Mouse (Mus musculus) neural tube, embryonic 12.5 days (tissue): Measurements from ENCODE around the gene Mrpl27. TPM values are rescaled to one million over a fixed set of nuclear protein-coding genes. Genes with fewer than 3 reads are reported as not detected.
A peak's percentile ranks its signal among the peaks of the same experiment; 100 is the strongest.
"Not testable (repeated sequence)": the region's sequence is repeated elsewhere in the genome, so short reads cannot be mapped to it uniquely, and the experiment has no call there.

ENCODE experiments used
- ATAC-seq: fragments of 200-750 bp; cut with Nextera tagmentation; 2 replicates; pipeline ENCODE4 v1.8.0; 2017; ENCODE audit warnings: low read depth, mild to moderate bottlenecking, moderate TSS enrichment, moderate library complexity; ENCODE audit not compliant: low FRiP score
- H3K27ac ChIP-seq: fragments of 300-500 bp; sonication (generic); 2 replicates; pipeline ENCODE4 v1.5.1; 2016
- H3K27me3 ChIP-seq: fragments of 300-500 bp; sonication (generic); replicated peaks from 2 replicates; pipeline ENCODE4 v1.6.1; 2016; ENCODE audit warnings: mild to moderate bottlenecking
- H3K36me3 ChIP-seq: fragments of 300-500 bp; sonication (generic); 2 replicates; pipeline ENCODE4 v1.6.1; 2016; ENCODE audit warnings: mild to moderate bottlenecking
- H3K4me1 ChIP-seq: fragments of 300-500 bp; sonication (generic); 2 replicates; pipeline ENCODE4 v1.6.1; 2016
- H3K4me2 ChIP-seq: fragments of 300-500 bp; sonication (generic); replicated peaks from 2 replicates; pipeline ENCODE4 v1.6.1; 2016; ENCODE audit warnings: mild to moderate bottlenecking
- H3K4me3 ChIP-seq: fragments of 300-500 bp; sonication (generic); 2 replicates; pipeline ENCODE4 v1.5.1; 2016
- H3K9ac ChIP-seq: fragments of 300-500 bp; sonication (generic); 2 replicates; pipeline ENCODE4 v1.6.1; 2016; ENCODE audit warnings: mild to moderate bottlenecking
- H3K9me3 ChIP-seq: fragments of 300-500 bp; sonication (generic); 2 replicates; pipeline ENCODE4 v1.6.1; 2016; ENCODE audit warnings: mild to moderate bottlenecking
- WGBS: fragments of 180-500 bp; shearing (Covaris S2); methylation state at CpG from one replicate; pipeline ENCODE4 v1.1.7; 2016; 5-methylcytosine and 5-hydroxymethylcytosine counted together
- polyA plus RNA-seq: library from polyadenylated mRNA; unstranded; fragments of >200 nt; fragmentation: Nextera tagmentation; extraction: Ambion mirVana; gene quantifications from 2 replicates; pipeline ENCODE4 v1.2.1, GENCODE M21; 2016

Gene Mrpl27
- polyA plus RNA-seq, 1 experiment from 2014 or later = 134 TPM

DNA sequence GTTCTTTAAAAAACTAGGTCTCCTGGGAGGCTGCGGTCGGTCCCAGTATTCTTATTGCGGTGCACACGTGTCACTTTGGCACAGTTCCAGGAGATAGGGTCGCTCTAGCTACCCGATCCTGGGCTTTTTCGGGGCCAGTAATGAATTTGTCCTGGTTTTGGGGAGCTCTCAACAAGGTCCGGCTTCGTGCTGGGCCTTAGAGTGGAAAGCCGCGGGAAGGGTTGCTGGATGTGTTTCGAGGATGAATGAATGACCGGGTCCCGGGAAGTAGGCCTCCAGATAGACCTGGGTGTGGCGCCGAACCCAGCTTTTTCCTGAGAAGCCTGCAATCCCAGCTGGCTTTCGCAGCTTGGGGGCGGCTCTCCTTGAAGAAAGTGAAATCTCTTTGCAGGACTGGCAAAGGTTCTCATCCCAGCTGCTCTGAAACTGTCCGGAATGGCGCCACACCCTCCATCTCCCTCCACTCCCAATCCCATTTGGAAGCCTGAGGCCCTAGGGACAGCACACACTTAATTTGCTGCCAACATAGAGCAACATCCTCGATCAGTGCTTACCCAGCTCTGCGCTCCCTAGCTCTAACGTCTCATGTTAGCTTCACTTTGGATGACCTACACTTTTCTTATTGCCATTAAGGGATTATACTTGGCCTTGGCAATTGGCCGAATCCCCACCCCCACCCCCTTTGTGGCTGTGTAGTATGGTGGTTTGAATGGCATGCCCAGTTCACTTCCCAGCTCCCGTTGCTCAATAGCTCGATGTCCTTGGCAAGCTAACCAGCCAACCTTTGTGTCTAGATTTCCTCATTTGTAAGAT, 23.2 kb upstream of the Mrpl27 start:
- H3K4me1 ChIP-seq = peaks cover 10% of the 10 kb centered on the region; the same call in 1 of the 2 replicates
- H3K9me3 ChIP-seq = no peaks in the 10 kb centered on the region
- peak overlapping the region; percentile 87 for H3K4me2 ChIP-seq
- H3K9ac ChIP-seq = peak overlapping the region; percentile 88
- peak; percentile 17; the same call in 1 of the 2 replicates for ATAC-seq
- peak overlapping the region; percentile 92 for H3K4me3 ChIP-seq
- no peak overlapping the region for H3K27ac ChIP-seq
- H3K36me3 ChIP-seq = peaks cover 36% of the 10 kb centered on the region
- WGBS = 15% methylated on average over 26 of the region's 26 CpGs
- no peaks in the 10 kb centered on the region for H3K27me3 ChIP-seq

DNA sequence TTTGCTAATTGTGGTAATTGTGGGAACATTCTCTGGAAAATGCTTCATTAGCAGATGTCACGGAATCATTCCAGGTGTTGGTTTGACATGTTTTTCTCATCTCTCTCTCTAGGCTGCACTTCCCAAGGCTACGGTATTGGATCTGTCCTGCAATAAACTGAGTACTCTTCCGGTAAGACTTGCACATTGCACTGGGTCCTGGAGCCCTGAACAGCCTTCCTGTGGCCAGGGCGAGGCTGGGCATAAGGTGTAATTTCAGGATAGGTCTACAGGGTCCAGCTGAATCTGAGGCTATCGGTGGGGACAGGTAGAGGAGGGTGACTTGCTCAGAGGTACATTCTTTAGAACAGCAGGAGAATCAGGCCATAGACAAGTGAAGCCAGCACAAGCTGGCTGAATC, 21.6 kb upstream of the Mrpl27 start:
- H3K4me3 ChIP-seq = no peak overlapping the region
- H3K36me3 ChIP-seq = peaks cover 51% of the 10 kb centered on the region
- 97% methylated on average over 5 of the region's 5 CpGs for WGBS

DNA sequence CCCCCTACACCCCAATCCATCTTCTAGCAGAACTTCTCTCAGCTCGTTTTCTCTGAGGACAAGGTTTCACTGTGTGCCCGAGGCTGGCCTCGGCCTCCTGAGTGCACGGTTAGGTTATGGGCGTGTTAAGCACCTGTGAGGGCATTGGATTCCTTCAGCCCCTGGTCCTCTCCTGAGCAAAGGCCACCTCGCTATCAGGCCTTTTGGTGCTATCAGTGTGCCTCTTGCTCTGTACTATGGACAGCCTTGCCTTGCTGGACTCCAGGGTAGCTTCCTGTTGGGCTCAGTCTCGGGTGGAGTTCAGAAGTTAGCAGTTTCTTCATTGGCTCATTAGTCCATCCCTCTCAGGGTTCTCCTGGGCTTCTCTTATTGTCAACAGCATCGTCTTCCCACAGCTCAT, 20.6 kb upstream of the Mrpl27 start:
- H3K4me1 ChIP-seq = peaks cover 10% of the 10 kb centered on the region; the same call in 1 of the 2 replicates
- H3K27ac ChIP-seq = no peak overlapping the region
- H3K9me3 ChIP-seq = no peaks in the 10 kb centered on the region
- no peak overlapping the region for H3K9ac ChIP-seq
- no peak overlapping the region for H3K4me2 ChIP-seq
- peaks cover 62% of the 10 kb centered on the region for H3K36me3 ChIP-seq
- ATAC-seq = no peak
- 93% methylated on average over 8 of the region's 8 CpGs for WGBS
- no peak overlapping the region for H3K4me3 ChIP-seq
- no peaks in the 10 kb centered on the region for H3K27me3 ChIP-seq

More for the DNA sequence above, 21.6 kb upstream of the Mrpl27 start:
- no peaks in the 10 kb centered on the region for H3K27me3 ChIP-seq
- no peak overlapping the region for H3K9ac ChIP-seq
- ATAC-seq = no peak
- H3K4me2 ChIP-seq = no peak overlapping the region
- H3K27ac ChIP-seq = no peak overlapping the region
- H3K9me3 ChIP-seq = no peaks in the 10 kb centered on the region
- H3K4me1 ChIP-seq = peaks cover 10% of the 10 kb centered on the region; the same call in 1 of the 2 replicates

DNA sequence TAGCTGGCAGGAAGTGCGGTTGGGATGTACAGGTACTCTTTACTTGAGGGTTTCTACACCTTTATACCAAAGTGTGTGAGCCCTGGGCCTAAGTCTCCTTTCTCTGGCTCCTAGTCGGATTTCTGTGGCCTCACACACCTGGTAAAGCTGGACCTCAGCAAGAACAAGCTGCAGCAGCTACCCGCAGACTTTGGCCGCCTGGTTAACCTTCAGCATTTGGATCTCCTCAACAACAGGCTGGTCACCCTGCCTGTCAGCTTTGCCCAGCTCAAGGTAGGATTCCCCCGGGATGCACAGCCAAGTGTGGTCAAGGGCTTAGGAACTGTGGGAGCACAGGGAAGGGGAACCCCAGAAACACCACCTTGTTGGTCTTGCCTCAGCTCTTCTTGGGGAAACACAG, 19.1 kb upstream of the Mrpl27 start:
- H3K36me3 ChIP-seq = peaks cover 75% of the 10 kb centered on the region

DNA sequence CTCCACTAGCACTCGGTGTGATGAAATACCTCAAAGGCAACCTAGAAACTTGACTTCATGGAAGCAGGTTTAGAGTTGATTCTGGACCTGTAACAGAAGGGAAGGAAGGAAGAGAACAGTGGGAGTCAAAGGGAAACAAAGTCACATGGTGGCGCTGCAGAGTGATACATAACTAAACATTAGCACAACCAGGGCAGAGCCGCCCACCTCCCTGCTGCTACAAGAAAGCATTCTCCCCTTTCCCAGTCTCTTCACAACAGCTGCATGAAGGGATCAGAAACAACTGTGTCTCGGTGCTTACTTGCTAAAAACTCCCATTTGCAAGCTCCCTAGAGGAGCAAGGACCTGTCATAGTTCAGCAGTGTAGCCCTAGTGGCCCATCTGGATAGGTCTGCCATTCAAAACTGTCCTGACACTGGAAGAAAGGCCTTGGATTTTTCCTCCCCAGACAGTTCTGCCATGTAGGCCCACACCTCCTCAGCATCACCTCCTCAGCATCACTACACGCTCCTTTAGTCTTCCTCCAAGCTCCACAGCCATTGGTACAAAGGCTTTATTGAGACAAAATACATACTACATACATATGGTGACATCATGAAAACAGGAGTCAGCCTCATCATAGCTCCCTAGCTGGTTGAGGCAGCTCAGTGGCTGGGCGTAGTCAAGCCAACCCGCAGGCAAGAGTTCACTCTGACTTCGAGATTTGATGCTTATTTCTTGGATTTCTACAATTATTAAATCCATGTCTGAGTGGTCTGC, 8.9 kb upstream of the Mrpl27 start:
- H3K9ac ChIP-seq = no peak overlapping the region
- no peak overlapping the region for H3K4me2 ChIP-seq
- WGBS = 91% methylated on average over 8 of the region's 8 CpGs
- H3K4me1 ChIP-seq = no peaks in the 10 kb centered on the region
- no peaks in the 10 kb centered on the region for H3K9me3 ChIP-seq
- H3K27ac ChIP-seq = no peak overlapping the region
- H3K27me3 ChIP-seq = no peaks in the 10 kb centered on the region
- H3K4me3 ChIP-seq = no peak overlapping the region
- peaks cover 90% of the 10 kb centered on the region for H3K36me3 ChIP-seq
- no peak for ATAC-seq

More for the DNA sequence above, 19.1 kb upstream of the Mrpl27 start:
- Histone ChIP-seq H3K27ac (no peak overlapping the region), H3K9ac (no peak overlapping the region), H3K4me3 (no peak overlapping the region), H3K4me2 (no peak overlapping the region), H3K27me3 (no peaks in the 10 kb centered on the region), H3K4me1 (peaks cover 10% of the 10 kb centered on the region; the same call in 1 of the 2 replicates), H3K9me3 (no peaks in the 10 kb centered on the region)
- ATAC-seq = no peak
- 93% methylated on average over 5 of the region's 5 CpGs for WGBS

DNA sequence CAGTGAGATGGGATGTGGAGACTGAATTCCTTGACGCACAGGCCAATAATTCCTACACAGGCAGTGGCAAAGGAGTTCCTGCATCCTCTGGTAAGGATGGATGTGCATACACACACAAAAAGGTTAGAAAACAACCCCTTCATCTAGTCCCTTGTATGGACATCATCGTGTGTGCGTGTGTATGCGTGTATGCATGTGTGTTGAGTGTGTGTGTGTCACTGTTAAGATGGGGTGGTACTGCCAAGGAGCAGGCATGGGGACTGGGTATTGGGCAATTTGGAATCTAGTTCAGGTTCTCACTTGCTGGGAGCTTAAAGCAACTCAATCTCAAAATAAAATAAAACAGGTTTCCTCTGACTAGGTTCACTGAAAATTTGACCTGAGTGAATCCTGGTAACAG, 7.1 kb upstream of the Mrpl27 start:
- H3K27me3 ChIP-seq = no peaks in the 10 kb centered on the region
- no peaks in the 10 kb centered on the region for H3K4me1 ChIP-seq
- WGBS = 91% methylated on average over 4 of the region's 4 CpGs
- H3K9me3 ChIP-seq = no peaks in the 10 kb centered on the region
- no peak for ATAC-seq
- H3K4me3 ChIP-seq = no peak overlapping the region
- peaks cover 84% of the 10 kb centered on the region for H3K36me3 ChIP-seq
- H3K4me2 ChIP-seq = no peak overlapping the region
- no peak overlapping the region for H3K27ac ChIP-seq
- no peak overlapping the region for H3K9ac ChIP-seq

DNA sequence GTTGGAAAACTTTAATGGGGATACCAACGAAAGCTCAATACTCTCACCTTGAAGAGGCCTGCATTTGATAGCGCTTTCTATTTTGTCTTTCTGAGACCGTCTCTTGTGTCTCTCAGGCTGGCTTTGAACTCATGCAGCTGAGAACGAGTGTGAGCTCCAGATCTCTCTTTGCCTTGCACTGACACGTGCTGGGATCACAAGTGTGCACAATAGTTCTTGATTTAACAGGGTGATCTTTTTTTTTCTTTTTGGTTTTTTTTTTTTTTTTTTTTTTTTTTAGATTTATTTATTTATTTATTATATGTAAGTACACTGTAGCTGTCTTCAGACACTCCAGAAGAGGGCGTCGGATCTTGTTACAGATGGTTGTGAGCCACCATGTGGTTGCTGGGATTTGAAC, 2.3 kb upstream of the Mrpl27 start:
- WGBS = 96% methylated on average over 7 of the region's 7 CpGs
- ATAC-seq, H3K4me2 ChIP-seq, H3K9ac ChIP-seq, H3K4me3 ChIP-seq, H3K27me3 ChIP-seq, H3K9me3 ChIP-seq, H3K27ac ChIP-seq: not testable (repeated sequence)
- Histone ChIP-seq H3K36me3 (peaks cover 37% of the 10 kb centered on the region), H3K4me1 (peaks cover 10% of the 10 kb centered on the region)

DNA sequence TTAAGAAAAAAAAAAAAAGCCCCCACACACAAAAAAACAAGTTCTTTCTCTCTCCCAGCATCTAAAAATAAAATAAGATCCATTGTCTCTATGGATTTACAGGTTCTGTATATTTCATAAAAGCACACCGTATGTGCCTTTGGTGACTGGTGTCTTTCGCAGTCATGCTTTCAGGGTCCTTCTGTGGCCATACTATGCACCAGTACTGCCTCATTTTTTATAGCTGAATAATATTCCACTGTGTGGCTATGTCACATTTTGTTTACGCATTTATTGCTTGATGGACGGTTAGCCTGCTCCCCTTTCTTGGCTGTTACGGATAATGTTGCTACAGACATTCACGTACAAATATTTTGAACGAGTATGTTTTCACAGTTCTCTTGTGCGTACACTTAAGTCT, 594 bp upstream of the Mrpl27 start:
- Histone ChIP-seq H3K27me3 (no peaks in the 10 kb centered on the region), H3K36me3 (peaks cover 27% of the 10 kb centered on the region), H3K4me1 (peaks cover 10% of the 10 kb centered on the region), H3K9me3 (no peaks in the 10 kb centered on the region), H3K9ac (no peak overlapping the region), H3K4me2 (peak overlapping the region; percentile 77), H3K4me3 (peak overlapping the region; percentile 60), H3K27ac (no peak overlapping the region)
- ATAC-seq = no peak
- 52% methylated on average over 8 of the region's 8 CpGs for WGBS

DNA sequence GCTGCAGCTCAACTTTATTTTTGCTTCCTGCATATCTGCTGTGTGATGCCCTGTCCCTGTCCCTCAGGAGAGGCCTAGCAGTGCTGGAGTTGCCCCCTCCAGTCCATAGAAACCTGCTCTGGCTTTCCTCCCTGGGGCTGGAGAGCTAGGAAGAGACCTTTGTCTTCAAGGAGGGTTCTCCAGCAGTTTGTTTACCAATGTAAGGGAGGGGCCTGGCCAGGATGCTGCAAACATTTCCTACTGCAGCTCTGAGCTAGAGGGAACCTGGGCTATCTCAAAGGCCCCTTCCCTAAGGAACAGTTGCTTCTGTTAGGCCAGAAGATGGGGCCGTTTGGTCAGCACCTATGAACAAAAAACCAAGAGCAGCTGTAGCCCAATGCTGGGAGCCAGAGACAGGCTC, 7.8 kb downstream of the Mrpl27 start:
- peaks cover 78% of the 10 kb centered on the region for H3K36me3 ChIP-seq
- ATAC-seq = no peak

DNA sequence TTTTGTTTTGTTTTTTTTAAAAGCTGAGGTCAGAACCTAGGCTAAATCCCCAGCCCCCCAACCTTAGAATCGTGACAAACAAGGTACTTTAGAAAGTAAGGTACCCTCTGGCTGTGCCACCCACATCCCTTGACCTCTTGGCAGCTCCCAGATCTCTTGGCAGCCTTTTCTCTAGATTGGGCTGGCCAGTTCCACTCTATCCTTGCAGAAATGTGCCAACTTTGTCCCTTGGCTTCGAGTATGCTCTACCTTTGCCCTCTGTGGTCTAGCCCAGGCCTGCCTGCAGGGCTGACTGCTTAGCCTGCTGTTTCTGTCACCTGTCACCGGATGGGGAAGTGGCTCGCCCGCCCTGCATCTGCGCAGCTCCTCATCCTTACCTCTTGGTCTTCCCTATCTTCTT, 11.7 kb downstream of the Mrpl27 start:
- peaks cover 90% of the 10 kb centered on the region for H3K36me3 ChIP-seq
- WGBS = 94% methylated on average over 6 of the region's 6 CpGs
- ATAC-seq = no peak
- no peak overlapping the region for H3K27ac ChIP-seq
- H3K9me3 ChIP-seq = no peaks in the 10 kb centered on the region
- no peaks in the 10 kb centered on the region for H3K27me3 ChIP-seq
- H3K4me1 ChIP-seq = no peaks in the 10 kb centered on the region
- no peak overlapping the region for H3K9ac ChIP-seq
- no peak overlapping the region for H3K4me3 ChIP-seq
- no peak overlapping the region for H3K4me2 ChIP-seq

More for the DNA sequence above, 7.8 kb downstream of the Mrpl27 start:
- no peaks in the 10 kb centered on the region for H3K9me3 ChIP-seq
- H3K9ac ChIP-seq = no peak overlapping the region
- WGBS = 63% methylated on average over 1 of the region's 1 CpGs
- no peaks in the 10 kb centered on the region for H3K4me1 ChIP-seq
- no peak overlapping the region for H3K4me2 ChIP-seq
- no peaks in the 10 kb centered on the region for H3K27me3 ChIP-seq
- H3K27ac ChIP-seq = no peak overlapping the region
- H3K4me3 ChIP-seq = no peak overlapping the region

DNA sequence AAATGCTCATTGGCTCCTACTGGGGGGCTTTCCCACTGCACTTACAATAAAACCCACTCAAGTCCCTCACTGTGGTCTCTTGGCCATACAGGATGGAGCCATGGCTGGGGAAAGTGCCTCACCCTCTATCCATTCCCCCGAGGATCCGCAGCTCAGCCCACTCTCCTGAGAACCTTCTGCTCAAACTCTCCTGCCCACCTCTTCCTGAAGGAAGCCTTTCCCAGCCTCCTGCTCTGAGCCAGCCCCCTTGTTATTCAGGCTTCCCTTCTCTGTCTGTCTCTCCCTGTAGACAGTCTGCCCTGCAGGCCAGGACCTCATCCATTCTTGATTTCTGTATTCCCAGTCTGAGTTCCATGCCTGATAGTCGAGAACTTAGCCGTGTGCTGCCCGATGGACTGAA, 21.4 kb downstream of the Mrpl27 start:
- peaks cover 23% of the 10 kb centered on the region for H3K4me1 ChIP-seq
- H3K9ac ChIP-seq = no peak overlapping the region
- no peaks in the 10 kb centered on the region for H3K9me3 ChIP-seq
- no peak overlapping the region for H3K27ac ChIP-seq
- H3K27me3 ChIP-seq = no peaks in the 10 kb centered on the region
- peak overlapping the region; percentile 86 for H3K4me2 ChIP-seq
- H3K36me3 ChIP-seq = peaks cover 10% of the 10 kb centered on the region
- WGBS = 88% methylated on average over 5 of the region's 5 CpGs
- ATAC-seq = no peak
- no peak overlapping the region for H3K4me3 ChIP-seq

DNA sequence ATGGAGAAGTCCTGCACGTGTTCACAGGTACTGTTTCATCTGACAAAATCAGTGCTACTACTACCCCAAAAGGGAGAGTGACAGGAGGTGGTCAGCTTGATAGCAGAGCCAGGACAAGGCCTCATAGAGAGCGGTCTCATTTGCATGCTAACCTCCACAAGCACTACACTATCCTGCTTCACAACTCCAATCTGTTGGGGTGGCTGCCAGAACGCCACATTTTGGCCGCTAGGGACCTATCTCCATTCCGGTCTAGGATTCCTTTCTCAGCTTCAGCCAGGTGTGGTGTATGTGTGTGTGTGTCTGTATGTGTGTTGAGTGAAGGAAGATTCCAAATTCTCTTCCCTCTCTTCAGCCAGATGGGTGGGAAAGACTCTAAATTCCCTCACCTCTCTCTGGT, 21.9 kb downstream of the Mrpl27 start:
- Histone ChIP-seq H3K9ac (no peak overlapping the region), H3K9me3 (no peaks in the 10 kb centered on the region), H3K4me3 (no peak overlapping the region), H3K4me1 (peaks cover 23% of the 10 kb centered on the region), H3K27me3 (no peaks in the 10 kb centered on the region), H3K4me2 (peak overlapping the region; percentile 86), H3K27ac (no peak overlapping the region), H3K36me3 (peaks cover 6% of the 10 kb centered on the region)
- WGBS = 85% methylated on average over 5 of the region's 5 CpGs
- ATAC-seq = no peak
